ENCODE assay signal across 22 mouse cellular contexts in the genomic region with DNA sequence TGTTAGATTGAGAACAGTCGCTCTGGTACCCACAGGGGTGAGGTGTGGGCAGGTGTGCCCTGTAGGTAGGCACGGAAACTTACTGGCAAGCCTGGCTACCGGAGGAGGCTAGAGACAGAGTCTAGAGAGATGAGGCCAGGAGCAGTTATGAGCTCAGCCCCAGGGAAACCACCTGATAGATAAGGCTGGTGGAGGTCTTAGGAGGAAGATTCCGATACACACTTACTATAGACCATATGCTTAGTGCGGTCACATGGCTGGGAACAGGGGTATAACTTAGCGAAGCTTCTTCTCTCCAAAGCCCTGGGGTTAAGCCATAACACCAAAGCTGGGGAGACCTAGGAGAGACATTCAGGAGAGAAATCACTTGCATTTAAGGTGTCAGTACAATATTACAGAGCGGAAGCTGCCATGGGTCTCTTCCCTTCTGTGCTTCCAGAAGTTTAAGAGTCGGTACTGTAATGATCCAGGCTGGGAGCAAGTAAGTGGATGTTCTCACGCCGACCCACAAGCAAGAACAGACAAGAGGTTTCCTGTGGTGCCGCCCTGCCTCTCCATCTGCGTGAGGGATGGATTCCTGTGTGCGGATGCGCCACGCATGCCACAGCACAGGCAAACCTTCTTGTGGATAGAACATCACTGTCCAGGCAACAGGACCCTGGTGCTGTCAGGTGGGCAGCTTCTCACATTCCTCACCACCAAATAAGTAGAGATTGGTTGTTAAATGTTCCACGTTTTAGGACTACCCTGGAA. TPM values are rescaled to one million over a fixed set of nuclear protein-coding genes. Genes with fewer than 3 reads are reported as not detected.
A peak's percentile ranks its signal among the peaks of the same experiment; 100 is the strongest.
DNase-seq lines count a peak whose midpoint lies in the region; ATAC-seq and TF ChIP-seq lines count a peak whose summit lies in the region.
"Had no signal": no experiment of that assay in that cellular context is flagged by ENCODE, and none has a peak within 500 bp of the region (broad histone marks: within the 10 kb centered on the region; RNA-seq: fewer than 3 reads in every experiment).

No protein-coding gene starts in this region.

- DNase-seq in liver, embryonic 11.5 days (ENCODE audit: low spot score) = no peak
- DNase-seq in liver = no peak
- peak; percentile 52 for DNase-seq in MEL (ENCODE audit: low read depth, low spot score)
- peak; percentile 16 for DNase-seq in MEL-GATA-1-ER (ENCODE audit: extremely low read depth, low read depth)
- no peak for DNase-seq in limb, embryonic 10.5 days (ENCODE audit: low spot score)
- no peak for DNase-seq in layer of hippocampus, postnatal 25 days (ENCODE audit: extremely low spot score in 1 of 2, low spot score in 1 of 2)
- DNase-seq in kidney, postnatal 25 days = no peak
- DNase-seq: adrenal gland, adult 8-10 months; cerebellum, adult 11 months; cerebellum, adult 8-10 months; cerebellum, postnatal 14 days; embryo, embryonic 11 days; gastrocnemius, postnatal 36 days; heart, adult 18-20 months had no signal

- peaks cover 29% of the 10 kb centered on the region for H3K79me2 ChIP-seq in MEL (ENCODE audit: control insufficient read depth, insufficient read depth, low read length, poor library complexity)

- TF ChIP-seq CTCF in MEL (IDR thresholded peaks at IDR 0.05 in 2 of 3, conservative IDR thresholded peaks at IDR 0.05 in 1 of 3; ENCODE audit: control insufficient read depth in 1 of 3, insufficient read depth in 1 of 3, low read depth in 2 of 3, low read length in 3 of 3, poor library complexity in 1 of 3, severe bottlenecking in 1 of 3) = no peak

- H3K9me3 ChIP-seq in liver, embryonic 11.5 days (ENCODE audit: control insufficient read depth, low read length) = no peaks in the 10 kb centered on the region
- H3K9me3 ChIP-seq in MEL (replicated peaks; ENCODE audit: insufficient read depth, low read length) = no peaks in the 10 kb centered on the region
- no peaks in the 10 kb centered on the region for H3K9me3 ChIP-seq in limb, embryonic 10.5 days (replicated peaks)
- H3K9me3 ChIP-seq: embryonic facial prominence, embryonic 15.5 days; forebrain, embryonic 15.5 days; G1E; hindbrain, embryonic 13.5 days; intestine, embryonic 15.5 days had no signal

- 74% methylated on average over 16 of the region's 16 CpGs for WGBS in liver, embryonic 11.5 days
- WGBS in limb, embryonic 10.5 days = 84% methylated on average over 16 of the region's 16 CpGs

- no peak overlapping the region for H3K4me2 ChIP-seq in liver, embryonic 11.5 days

- ATAC-seq in liver, embryonic 11.5 days (replicated peaks; ENCODE audit: low FRiP score) = no peak
- ATAC-seq: forebrain, embryonic 15.5 days; hindbrain, postnatal 0 days; intestine, embryonic 15.5 days; Patski had no signal

- peak in 1 of 2 experiments; percentile 42; a peak in 1 of 4 replicates for TF ChIP-seq EP300 in MEL (IDR thresholded peaks at IDR 0.05; ENCODE audit: low read depth in 1 of 2, low read length in 2 of 2)

- no peak for TF ChIP-seq RAD21 in MEL (IDR thresholded peaks at IDR 0.05; ENCODE audit: low read depth, low read length)

- peaks cover 61% of the 10 kb centered on the region for H3K4me1 ChIP-seq in liver, embryonic 11.5 days (replicated peaks; ENCODE audit: control insufficient read depth, insufficient read depth, low read length)
- H3K4me1 ChIP-seq in MEL (ENCODE audit: control insufficient read depth in 1 of 2, insufficient read depth in 2 of 2, low read length in 2 of 2) = peaks cover 47 to 79% of the 10 kb centered on the region in 2 experiments
- H3K4me1 ChIP-seq in limb, embryonic 10.5 days = peaks cover 53% of the 10 kb centered on the region

- H3K27ac ChIP-seq in liver, embryonic 11.5 days (ENCODE audit: low read depth, low read length) = no peak overlapping the region
- H3K27ac ChIP-seq in MEL (ENCODE audit: control insufficient read depth, low read depth, low read length) = peak overlapping the region; percentile 95
- H3K27ac ChIP-seq in limb, embryonic 10.5 days = peak overlapping the region; percentile 42; the same call in 1 of the 2 replicates
- H3K27ac ChIP-seq: embryonic facial prominence, embryonic 15.5 days; forebrain, embryonic 15.5 days; hindbrain, embryonic 13.5 days; hindbrain, postnatal 0 days; intestine, embryonic 15.5 days had no signal

- no peak overlapping the region for H3K4me3 ChIP-seq in liver, embryonic 11.5 days (ENCODE audit: low read depth, low read length)
- H3K4me3 ChIP-seq in MEL (ENCODE audit: control insufficient read depth in 1 of 2, insufficient read depth in 1 of 2, low read depth in 2 of 2, low read length in 2 of 2) = no peak overlapping the region
- H3K4me3 ChIP-seq in limb, embryonic 10.5 days = no peak overlapping the region
- H3K4me3 ChIP-seq: hindbrain, embryonic 13.5 days had no signal

- no peaks in the 10 kb centered on the region; the same call in 1 of the 2 replicates for H3K27me3 ChIP-seq in liver, embryonic 11.5 days (replicated peaks; ENCODE audit: control insufficient read depth, insufficient read depth, low read length)
- H3K27me3 ChIP-seq in MEL (ENCODE audit: control insufficient read depth in 1 of 2, insufficient read depth in 2 of 2, low read length in 2 of 2) = no peaks in the 10 kb centered on the region
- H3K27me3 ChIP-seq in limb, embryonic 10.5 days (ENCODE audit: low read depth, poor library complexity, severe bottlenecking) = peaks cover 22% of the 10 kb centered on the region
- H3K27me3 ChIP-seq: intestine, embryonic 15.5 days; Patski had no signal

- peak overlapping the region; percentile 3 for H3K9ac ChIP-seq in liver, embryonic 11.5 days (ENCODE audit: low read depth, low read length)
- no peak overlapping the region for H3K9ac ChIP-seq in MEL (ENCODE audit: control insufficient read depth, low read depth, low read length, poor library complexity, severe bottlenecking)
- H3K9ac ChIP-seq: embryonic facial prominence, embryonic 15.5 days; hindbrain, embryonic 13.5 days had no signal

- TF ChIP-seq POLR2A in MEL (IDR thresholded peaks at IDR 0.05; ENCODE audit: control insufficient read depth in 1 of 2, insufficient read depth in 1 of 2, low read depth in 1 of 2, low read length in 2 of 2, poor library complexity in 1 of 2) = peak in 1 of 2 experiments; percentile 34; a peak in 1 of 4 replicates

- H3K36me3 ChIP-seq in liver, embryonic 11.5 days (ENCODE audit: control insufficient read depth, insufficient read depth, low read length) = no peaks in the 10 kb centered on the region
- H3K36me3 ChIP-seq in MEL (ENCODE audit: control insufficient read depth in 1 of 2, insufficient read depth in 2 of 2, low read length in 2 of 2) = peaks cover 0 to 56% of the 10 kb centered on the region in 2 experiments; a peak in 3 of 4 replicates
- H3K36me3 ChIP-seq in limb, embryonic 10.5 days = peaks cover 3% of the 10 kb centered on the region; the same call in 1 of the 2 replicates
- H3K36me3 ChIP-seq: embryonic facial prominence, embryonic 15.5 days; forebrain, embryonic 15.5 days; hindbrain, embryonic 13.5 days; intestine, embryonic 15.5 days had no signal

TF ChIP-seq in MEL, 35 proteins besides CTCF, POLR2A, EP300 and RAD21:
- TF ChIP-seq MAX (IDR thresholded peaks at IDR 0.05; ENCODE audit: low read length) = peak; percentile 33; the same call in 1 of the 2 replicates
- 0 out of 2 replicates have a peak, but pooled peaks have one; percentile 36 for TF ChIP-seq MYC (IDR thresholded peaks at IDR 0.05; ENCODE audit: low read depth, low read length)
- TF ChIP-seq SIN3A (IDR thresholded peaks at IDR 0.05; ENCODE audit: low read length) = 0 out of 2 replicates have a peak, but pooled peaks have one; percentile 39
- no peak for TF ChIP-seq ZKSCAN1 (IDR thresholded peaks at IDR 0.05; ENCODE audit: low read depth, low read length)
- no peak for TF ChIP-seq MAFK (IDR thresholded peaks at IDR 0.05; ENCODE audit: borderline replicate concordance, low read depth, low read length)
- peak; percentile 48; the same call in 1 of the 2 replicates for TF ChIP-seq GATA1 (IDR thresholded peaks at IDR 0.05; ENCODE audit: low read depth, low read length)
- TF ChIP-seq POLR2AphosphoS5 (IDR thresholded peaks at IDR 0.05; ENCODE audit: borderline replicate concordance, low read depth, low read length) = no peak
- TF ChIP-seq USF1 (IDR thresholded peaks at IDR 0.05; ENCODE audit: low read depth, low read length) = peak; percentile 75
- no peak for TF ChIP-seq HCFC1 (IDR thresholded peaks at IDR 0.05; ENCODE audit: low read depth, low read length)
- peak; percentile 80 for TF ChIP-seq ETS1 (IDR thresholded peaks at IDR 0.05; ENCODE audit: low read depth, low read length)
- TF ChIP-seq MXI1 (IDR thresholded peaks at IDR 0.05; ENCODE audit: low read depth, low read length) = no peak

RNA-seq across cellular contexts. Expression of a gene that starts 1.6 kb away (rescaled TPM):
- polyA plus RNA-seq in liver, embryonic 11.5 days (2014; fragmentation: Nextera tagmentation; extraction: Ambion mirVana) = 23.9 and 26.4 TPM in 2 replicates
- 53.9 and 70.4 TPM in 2 replicates for total RNA-seq in MEL (2012; rRNA removed)
- polyA plus RNA-seq in MEL (2012; ENCODE audit: insufficient read depth in 1 of 2, insufficient read length in 2 of 2, low read depth in 1 of 2, low replicate concordance in 2 of 2, missing spikeins in 1 of 2) = 10 to 100 TPM in 1 of 2 experiments, not detected in 1; 69.4 TPM
- polyA plus RNA-seq in limb, embryonic 10.5 days (2016; fragmentation: Nextera tagmentation; extraction: Ambion mirVana) = 19.3 and 24.5 TPM in 2 replicates
- 1 to 10 TPM; 2.0 to 2.5 TPM for total RNA-seq in layer of hippocampus, postnatal 25 days (2021)

RNA-seq across cellular contexts. Expression of a gene that starts 5.5 kb away (rescaled TPM):
- 0.09 and 0.14 TPM in 2 replicates for polyA plus RNA-seq in liver, embryonic 11.5 days (2014; fragmentation: Nextera tagmentation; extraction: Ambion mirVana)
- total RNA-seq in MEL (2012; rRNA removed) = 0.07 and 0.08 TPM in 2 replicates
- polyA plus RNA-seq in MEL (2012; ENCODE audit: insufficient read depth in 1 of 2, insufficient read length in 2 of 2, low read depth in 1 of 2, low replicate concordance in 2 of 2, missing spikeins in 1 of 2) = under 1 TPM in 1 of 2 experiments, not detected in 1; 0.11 TPM
- polyA plus RNA-seq in limb, embryonic 10.5 days (2016; fragmentation: Nextera tagmentation; extraction: Ambion mirVana) = 0.09 TPM in 1 of 2 replicates, not detected in the other
- under 1 TPM; 0.07 to 0.09 TPM for total RNA-seq in layer of hippocampus, postnatal 25 days (2021)
- polyA plus RNA-seq: embryonic facial prominence, embryonic 11.5 days had no signal

Comparison
In these comparisons a context has a peak if more than half of its experiments do, and no peak if none do; other contexts are left out.
1. DNase-seq: peak in MEL (single experiment) and MEL-GATA-1-ER (single experiment); none in liver, embryonic 11.5 days (single experiment), liver (single experiment), limb, embryonic 10.5 days (single experiment), layer of hippocampus, postnatal 25 days (0 of 2) and kidney, postnatal 25 days (0 of 2).